Mouse (Mus musculus) left cerebral cortex, adult 2 months (tissue): Measurements from ENCODE around the gene Jade1. TPM values are rescaled to one million over a fixed set of nuclear protein-coding genes. Genes with fewer than 3 reads are reported as not detected.

Experiments used
- DNase-seq, 2 experiments: peaks; one replicate each; pipeline ENCODE4 v3.0.0; 2021 to 2022; ENCODE audit warnings: low spot score in 2 of 2, mixed read lengths in 1 of 2; ENCODE audit errors: extremely low spot score in 1 of 2
- H3K27ac ChIP-seq: fragments of 200-600 bp; 2 replicates; pipeline ENCODE4 v1.8.1; 2022
- H3K4me3 ChIP-seq: fragments of 200-600 bp; 2 replicates; pipeline ENCODE4 v1.8.1; 2022
- CTCF ChIP-seq: fragments of 200-600 bp; IDR thresholded peaks from 2 replicates; pipeline ENCODE4 v1.8.1; 2022; ENCODE audit warnings: antibody characterized with exemption, mild to moderate bottlenecking, moderate library complexity
- intact Hi-C: fragments of 180-260 bp; cut with DNase I; formaldehyde crosslinking; loops from one replicate; pipeline ENCODE4 v1.15.1; 2025
- total RNA-seq, 2 experiments: library from RNA; stranded (reverse); gene quantifications; 2 replicates each; pipeline ENCODE4 v1.2.3; 2021

The Jade1 gene
- total RNA-seq, 2 experiments from 2014 or later = 40.5 to 44.7 TPM

- intact Hi-C loops = no loop called here
- Histone ChIP-seq H3K27ac (no peak overlapping the region), H3K4me3 (no peak overlapping the region)
- no peak for DNase-seq
- no peak for TF ChIP-seq CTCF
Measured at GRCm38 (mm10) chr3:41553681-41554080, 1.9 kb upstream of the Jade1 start.

DNA sequence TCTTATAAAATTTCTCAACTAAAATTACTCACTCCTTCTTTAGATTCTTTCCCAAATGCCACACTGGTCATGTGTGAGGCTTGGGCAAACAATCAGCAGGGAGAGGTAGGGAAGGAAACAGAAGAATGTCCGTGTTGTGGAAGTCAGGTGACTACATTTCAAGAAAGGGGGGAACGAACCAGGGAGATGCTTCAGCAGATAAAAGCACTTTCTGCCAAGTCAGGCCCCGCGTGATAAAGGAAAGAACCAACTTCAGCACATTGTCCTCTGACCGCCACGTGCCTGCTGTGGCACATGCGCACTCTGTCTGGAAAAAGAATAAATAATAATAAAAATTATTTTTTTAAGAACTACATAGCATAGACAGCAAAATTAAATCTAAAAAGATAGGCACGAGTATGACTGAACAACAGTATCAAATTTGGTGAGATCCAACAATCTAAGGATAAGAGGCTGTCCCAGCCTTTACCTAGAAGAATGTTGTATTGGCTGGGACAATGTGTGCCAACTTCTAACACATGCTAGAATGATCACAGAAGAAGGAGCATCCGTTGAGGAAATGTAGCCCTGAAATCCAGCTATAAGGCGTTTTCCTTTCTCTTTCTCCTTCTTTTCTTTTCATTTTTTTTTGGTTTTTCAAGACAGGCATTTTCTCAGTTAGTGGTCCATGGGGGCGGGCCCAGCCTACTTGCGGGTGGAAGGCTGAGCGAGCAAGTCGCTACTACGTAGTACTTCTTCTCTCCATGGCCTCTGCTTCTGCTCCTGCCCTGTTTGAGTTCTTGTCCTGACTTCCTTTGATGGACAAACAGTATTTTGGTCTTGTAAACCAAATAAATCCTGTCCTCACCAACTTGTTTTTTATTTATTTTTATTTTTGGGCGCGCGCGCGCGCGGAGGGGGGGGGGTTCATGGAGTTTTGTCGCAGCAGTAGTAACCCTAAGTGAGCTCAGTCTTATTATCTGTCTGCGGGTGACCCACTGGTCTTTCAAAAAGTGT, 753 bp upstream of the Jade1 start:
- Histone ChIP-seq H3K27ac (no peak overlapping the region), H3K4me3 (no peak overlapping the region)
- TF ChIP-seq CTCF = no peak
- intact Hi-C loops = no loop called here
- no peak for DNase-seq

DNA sequence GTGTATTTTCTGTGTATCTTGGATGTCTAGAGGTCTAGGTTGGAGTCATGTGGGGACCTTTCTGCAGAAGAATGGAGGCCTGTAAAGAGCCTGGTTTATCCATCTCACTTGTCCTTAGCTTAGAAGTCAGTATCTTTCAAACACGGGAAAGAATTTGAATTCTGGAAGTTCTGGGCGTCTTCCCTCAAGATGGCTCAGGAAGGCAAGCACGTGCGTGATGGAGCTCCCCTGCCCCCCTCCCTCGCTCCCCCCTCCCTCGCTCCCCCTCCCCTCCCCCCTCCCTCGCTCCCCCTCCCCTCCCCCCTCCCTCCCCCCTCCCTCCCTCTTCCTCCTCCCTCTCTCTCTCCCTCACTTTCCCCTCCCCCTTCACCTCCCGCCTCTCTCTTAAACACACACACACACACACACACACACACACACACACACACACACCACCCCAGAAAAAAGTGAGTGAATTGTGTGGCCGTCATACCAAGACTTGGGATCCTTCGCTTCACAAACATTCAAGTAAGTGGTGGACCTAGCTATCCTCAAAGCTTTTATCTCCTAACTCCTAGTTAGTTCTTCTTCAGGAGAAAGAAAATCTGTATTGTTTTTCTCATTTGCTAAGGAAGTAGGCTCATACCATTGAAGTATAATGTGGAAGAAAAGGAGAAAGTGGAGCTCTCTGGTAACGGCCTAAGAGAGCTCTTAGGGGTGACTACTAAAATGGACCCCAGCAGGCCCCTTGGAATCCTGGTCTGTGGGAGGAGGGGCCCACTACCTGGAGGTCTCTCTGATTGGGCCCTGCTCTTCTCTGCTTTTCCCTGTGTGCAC, 1.1 kb downstream of the Jade1 start:
- TF ChIP-seq CTCF = no peak
- Histone ChIP-seq H3K27ac (no peak overlapping the region), H3K4me3 (no peak overlapping the region)
- intact Hi-C loops = no loop called here
- no peak for DNase-seq

- TF ChIP-seq CTCF = no peak
- Histone ChIP-seq H3K4me3 (no peak overlapping the region), H3K27ac (no peak overlapping the region)
- intact Hi-C loops = no loop called here
- no peak for DNase-seq
Measured at GRCm38 (mm10) chr3:41557267-41557995, 1.9 kb downstream of the Jade1 start.

DNA sequence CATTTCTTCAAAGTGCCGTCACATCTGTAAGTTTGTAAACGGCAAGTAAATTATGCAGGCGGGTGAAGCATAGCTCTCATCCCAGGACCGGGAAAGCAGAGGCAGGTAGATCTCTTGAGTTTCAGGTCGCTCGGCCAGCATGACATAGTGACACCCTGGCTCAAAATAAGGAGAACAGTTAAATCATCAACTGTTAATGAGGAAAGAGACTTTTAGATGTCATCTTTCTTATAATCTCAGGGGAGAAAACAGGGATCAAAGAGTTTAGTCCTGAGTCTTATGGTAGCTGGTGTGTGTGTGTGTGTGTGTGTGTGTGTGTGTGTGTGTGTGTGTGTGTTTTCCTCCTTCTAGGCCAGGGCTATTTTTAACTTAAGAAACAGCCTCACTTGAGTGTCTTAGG, 5.0 kb downstream of the Jade1 start:
- intact Hi-C loops = loop anchor here (5.0 kb wide), 1 partner anchor 213 kb away; no protein-coding TSS in a partner anchor
- no peak for DNase-seq
- no peak for TF ChIP-seq CTCF
- no peak overlapping the region for H3K27ac ChIP-seq
- H3K4me3 ChIP-seq = no peak overlapping the region

- no peak for DNase-seq
- no peak overlapping the region for H3K27ac ChIP-seq
- TF ChIP-seq CTCF = no peak
- intact Hi-C loops = loop anchor here (2.0 to 5.0 kb wide), 2 partner anchors 214 to 379 kb away; no protein-coding TSS in a partner anchor
- H3K4me3 ChIP-seq = no peak overlapping the region
Measured at GRCm38 (mm10) chr3:41561787-41562186, 6.3 kb downstream of the Jade1 start.

GRCm38 (mm10) chr3:41563211-41563931, 7.8 kb downstream of the Jade1 start:
- Histone ChIP-seq H3K4me3 (peak overlapping the region; percentile 73), H3K27ac (peak overlapping the region; percentile 86)
- peak; percentile 53 for TF ChIP-seq CTCF
- DNase-seq = peak; percentile 76 to 79
- intact Hi-C loops = loop anchor here (2.0 to 5.0 kb wide), 2 partner anchors 216 to 381 kb away; no protein-coding TSS in a partner anchor

DNA sequence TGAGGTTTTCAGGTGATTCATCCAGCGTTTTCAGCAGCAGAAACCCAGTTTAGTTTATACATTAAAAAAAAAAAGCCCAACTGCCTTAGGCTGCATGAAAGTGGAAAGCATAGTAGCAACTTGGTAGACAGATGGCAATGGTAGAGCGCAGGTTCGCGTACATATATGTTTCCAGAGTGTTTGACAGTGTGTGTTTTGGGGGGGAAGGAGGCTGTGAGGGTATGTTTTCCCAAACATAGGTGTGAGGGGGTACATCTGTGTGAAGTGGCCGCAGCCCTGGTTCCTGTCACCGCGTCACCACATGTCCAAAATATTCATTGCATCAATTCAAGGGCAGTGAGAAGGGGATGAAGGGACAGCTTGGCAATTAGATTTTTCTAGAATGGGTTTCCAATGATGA, 8.5 kb downstream of the Jade1 start:
- intact Hi-C loops = loop anchor here (2.0 to 5.0 kb wide), 5 partner anchors 27 to 481 kb away; partner anchors contain the start of gene Pgrmc2
- peak overlapping the region; percentile 86 for H3K27ac ChIP-seq
- no peak for DNase-seq
- peak overlapping the region; percentile 73 for H3K4me3 ChIP-seq
- TF ChIP-seq CTCF = no peak

- peak overlapping the region; percentile 86 for H3K27ac ChIP-seq
- no peak for TF ChIP-seq CTCF
- peak overlapping the region; percentile 73 for H3K4me3 ChIP-seq
- intact Hi-C loops = loop anchor here (1.0 to 5.0 kb wide), 6 partner anchors 26 to 615 kb away; partner anchors contain the start of genes Larp1b and Pgrmc2
- DNase-seq = peak; percentile 65 to 74
Measured at GRCm38 (mm10) chr3:41564471-41565213, 9.1 kb downstream of the Jade1 start.

DNA sequence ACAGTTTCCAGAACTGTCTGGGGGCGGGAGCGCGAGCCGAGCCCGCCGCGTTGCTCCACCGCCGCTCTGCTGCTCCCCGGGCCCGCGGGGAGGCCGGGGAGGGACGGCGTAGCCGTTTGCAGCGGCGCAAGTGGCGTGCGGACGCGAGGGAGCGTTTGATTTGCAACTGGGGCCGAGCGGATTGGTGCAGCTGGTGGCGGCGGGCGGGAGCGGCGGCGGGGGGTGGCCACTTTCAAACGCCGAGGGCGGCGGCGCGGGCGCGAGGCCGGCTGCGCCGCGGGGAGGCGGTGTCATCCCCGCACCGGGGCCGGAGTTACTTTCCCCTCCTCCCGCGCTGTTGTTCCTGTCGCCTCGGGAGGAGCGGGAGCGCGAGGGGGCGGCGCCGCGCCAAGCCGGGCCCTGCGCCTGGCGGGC, 9.9 kb downstream of the Jade1 start:
- Histone ChIP-seq H3K4me3 (peak overlapping the region; percentile 73), H3K27ac (peak overlapping the region; percentile 86)
- intact Hi-C loops = loop anchor here (1.0 to 2.0 kb wide), 5 partner anchors 25 to 616 kb away; partner anchors contain the start of genes Larp1b and Pgrmc2
- no peak; the same call in 1 of the 2 replicates for TF ChIP-seq CTCF
- peak; percentile 89 for DNase-seq
